Mouse (Mus musculus) adrenal gland, postnatal 25 days (tissue): ENCODE measurements at regions not wholly inside any gene's neighbourhood (a gene's known extent, or its start where the extent isn't known, plus 50 kb on each side); places are given as distances from the start of the nearest gene placed in this dataset.

Experiments used
- DNase-seq: peaks from one replicate; pipeline ENCODE4 v3.0.0; 2021; ENCODE audit warnings: mixed read lengths

- DNase-seq = no peak
These were observed 91.2 kb downstream of the Srek1 start for GRCm38 (mm10) chr13:103683169-103683568.

GRCm38 (mm10) chr13:103680740-103681139, 93.7 kb downstream of the Srek1 start:
- DNase-seq = no peak

- no peak for DNase-seq
These were observed 94.4 kb downstream of the Srek1 start for GRCm38 (mm10) chr13:103680052-103680451.

- no peak for DNase-seq
These were observed 97.6 kb downstream of the Srek1 start for GRCm38 (mm10) chr13:103676831-103677230.

GRCm38 (mm10) chr13:103676221-103676620, 98.2 kb downstream of the Srek1 start:
- no peak for DNase-seq

GRCm38 (mm10) chr13:103670611-103671010, 103.8 kb downstream of the Srek1 start:
- DNase-seq = no peak

GRCm38 (mm10) chr13:103669856-103670255, 104.6 kb downstream of the Srek1 start:
- DNase-seq = no peak

- no peak for DNase-seq
These were observed 106.7 kb downstream of the Srek1 start for GRCm38 (mm10) chr13:103667749-103668148.

- DNase-seq = no peak
These were observed 114.0 kb downstream of the Srek1 start for GRCm38 (mm10) chr13:103660248-103660996.

GRCm38 (mm10) chr13:103655966-103656365, 118.4 kb downstream of the Srek1 start:
- no peak for DNase-seq

GRCm38 (mm10) chr13:103653216-103653615, 121.2 kb downstream of the Srek1 start:
- no peak for DNase-seq

- no peak for DNase-seq
These were observed 125.0 kb downstream of the Srek1 start for GRCm38 (mm10) chr13:103649383-103649782.

- DNase-seq = no peak
These were observed 126.4 kb downstream of the Srek1 start for GRCm38 (mm10) chr13:103648016-103648415.

- DNase-seq = peak; percentile 18
These were observed 128.4 kb downstream of the Srek1 start for GRCm38 (mm10) chr13:103646035-103646434.

GRCm38 (mm10) chr13:103643993-103644722, 130.2 kb downstream of the Srek1 start:
- DNase-seq = peak; percentile 45

GRCm38 (mm10) chr13:103643486-103643885, 130.9 kb downstream of the Srek1 start:
- no peak for DNase-seq

GRCm38 (mm10) chr13:103642542-103643375, 131.6 kb downstream of the Srek1 start:
- DNase-seq = peak; percentile 48

GRCm38 (mm10) chr13:103638038-103638437, 136.4 kb downstream of the Srek1 start:
- DNase-seq = no peak

GRCm38 (mm10) chr13:103637414-103637813, 137.0 kb downstream of the Srek1 start:
- DNase-seq = no peak

GRCm38 (mm10) chr13:103636595-103636994, 137.8 kb downstream of the Srek1 start:
- DNase-seq = no peak

GRCm38 (mm10) chr13:103623810-103624209, 150.6 kb downstream of the Srek1 start:
- DNase-seq = no peak

GRCm38 (mm10) chr13:103623319-103623718, 151.1 kb downstream of the Srek1 start:
- DNase-seq = no peak

GRCm38 (mm10) chr13:103622324-103622723, 152.1 kb downstream of the Srek1 start:
- no peak for DNase-seq
